Mouse (Mus musculus) myocyte (in vitro differentiated cells): ENCODE measurements around the gene Sh2d4b. TPM values are rescaled to one million over a fixed set of nuclear protein-coding genes. Genes with fewer than 3 reads are reported as not detected.

Source experiments
- H3K27me3 ChIP-seq: one replicate; pipeline ENCODE4 v1.6.1; 2011; ENCODE audit not compliant: control insufficient read depth, insufficient read depth, insufficient read length
- H3K36me3 ChIP-seq: one replicate; pipeline ENCODE4 v1.6.1; 2011; ENCODE audit not compliant: control insufficient read depth, insufficient read depth
- H3K4me2 ChIP-seq: one replicate; pipeline ENCODE4 v1.6.1; 2011; ENCODE audit warnings: low read depth, control low read depth
- H3K4me3 ChIP-seq: one replicate; pipeline ENCODE4 v1.5.1; 2011; ENCODE audit warnings: mild to moderate bottlenecking, control low read depth, moderate library complexity
- H3K79me2 ChIP-seq: one replicate; pipeline ENCODE4 v1.6.1; 2011; ENCODE audit not compliant: control insufficient read depth, insufficient read depth
- H3ac ChIP-seq: one replicate; pipeline ENCODE4 v1.6.1; 2011; ENCODE audit not compliant: control insufficient read depth, insufficient read length
- CEBPB ChIP-seq: IDR thresholded peaks from 2 replicates; pipeline ENCODE4 v1.6.1; 2011; ENCODE audit warnings: mild to moderate bottlenecking, moderate library complexity; ENCODE audit not compliant: poor library complexity, insufficient read depth, severe bottlenecking
- E2F4 ChIP-seq: IDR thresholded peaks from one replicate; pipeline ENCODE4 v1.6.1; 2011; ENCODE audit warnings: mild to moderate bottlenecking, control low read depth, moderate library complexity; ENCODE audit not compliant: insufficient read depth
- MAX ChIP-seq: IDR thresholded peaks from one replicate; pipeline ENCODE4 v1.6.1; 2011; ENCODE audit warnings: low read depth, mild to moderate bottlenecking, control low read depth
- MYOD1 ChIP-seq, 3 experiments: IDR thresholded peaks; one replicate each; pipeline ENCODE4 v1.6.1; 2011; ENCODE audit warnings: control low read depth in 2 of 3, low read depth in 2 of 3, mild to moderate bottlenecking in 2 of 3, moderate library complexity in 1 of 3; ENCODE audit not compliant: insufficient read length in 2 of 3, control insufficient read depth in 1 of 3
- MYOG ChIP-seq, 3 experiments: IDR thresholded peaks; one replicate each; pipeline ENCODE4 v1.6.1; 2011; ENCODE audit warnings: control low read depth in 2 of 3, low read depth in 2 of 3, mild to moderate bottlenecking in 2 of 3; ENCODE audit not compliant: insufficient read length in 2 of 3, control insufficient read depth in 1 of 3, insufficient read depth in 1 of 3
- POLR2A ChIP-seq: IDR thresholded peaks from one replicate; pipeline ENCODE4 v1.6.1; 2011; ENCODE audit warnings: low read depth, mild to moderate bottlenecking, control low read depth, moderate library complexity; ENCODE audit not compliant: insufficient read length
- POLR2AphosphoS2 ChIP-seq: IDR thresholded peaks from one replicate; pipeline ENCODE4 v1.6.1; 2011; ENCODE audit warnings: low read depth, control low read depth; ENCODE audit not compliant: insufficient read length
- REST ChIP-seq: IDR thresholded peaks from one replicate; pipeline ENCODE4 v1.6.1; 2011; ENCODE audit warnings: mild to moderate bottlenecking, control low read depth, moderate library complexity; ENCODE audit not compliant: insufficient read depth, insufficient read length
- SRF ChIP-seq: IDR thresholded peaks from one replicate; pipeline ENCODE4 v1.6.1; 2011; ENCODE audit warnings: low read depth; ENCODE audit not compliant: control insufficient read depth, insufficient read length
- TCF12 ChIP-seq: IDR thresholded peaks from one replicate; pipeline ENCODE4 v1.6.1; 2011; ENCODE audit warnings: mild to moderate bottlenecking, control low read depth; ENCODE audit not compliant: poor library complexity, insufficient read depth, severe bottlenecking
- TCF3 ChIP-seq: IDR thresholded peaks from one replicate; pipeline ENCODE4 v1.6.1; 2011; ENCODE audit warnings: low read depth, control low read depth; ENCODE audit not compliant: insufficient read length
- USF1 ChIP-seq: IDR thresholded peaks from one replicate; pipeline ENCODE4 v1.6.1; 2011; ENCODE audit warnings: low read depth, mild to moderate bottlenecking, control low read depth, moderate library complexity
- polyA plus RNA-seq: library from polyadenylated mRNA; unstranded; fragments of >200 nt; fragmentation: generic; extraction: Trizol; gene quantifications from one replicate; pipeline ENCODE4 v1.2.1, GENCODE M21; 2012; ENCODE audit warnings: missing spikeins

Gene Sh2d4b
- polyA plus RNA-seq, 1 experiment, result 0.23 TPM

GRCm38 (mm10) chr14:40886428-40887202, 6.5 kb downstream of the Sh2d4b start:
- no peak for TF ChIP-seq POLR2AphosphoS2
- no peak for TF ChIP-seq SRF
- TF ChIP-seq E2F4, result no peak
- TF ChIP-seq TCF12, result no peak
- Histone ChIP-seq H3K4me3 (no peak overlapping the region), H3K4me2 (no peak overlapping the region), H3K27me3 (no peaks in the 10 kb centered on the region), H3K79me2 (no peaks in the 10 kb centered on the region), H3K36me3 (no peaks in the 10 kb centered on the region), H3ac (no peak overlapping the region)

- peak overlapping the region; percentile 67 for H3K4me2 ChIP-seq
- TF ChIP-seq MAX (no peak), REST (no peak), POLR2A (no peak), SRF (no peak), TCF3 (no peak), E2F4 (no peak), POLR2AphosphoS2 (no peak), CEBPB (no peak), MYOD1 (IDR thresholded peaks at IDR 0.05; ENCODE audit: control insufficient read depth in 1 of 3, insufficient read length in 2 of 3, low read depth in 2 of 3) (no peak), USF1 (no peak), TCF12 (no peak), MYOG (IDR thresholded peaks at IDR 0.05; ENCODE audit: control insufficient read depth in 1 of 3, insufficient read depth in 1 of 3, insufficient read length in 2 of 3, low read depth in 2 of 3) (no peak)
These were observed 7.3 kb downstream of the Sh2d4b start for GRCm38 (mm10) chr14:40885752-40886151.

DNA sequence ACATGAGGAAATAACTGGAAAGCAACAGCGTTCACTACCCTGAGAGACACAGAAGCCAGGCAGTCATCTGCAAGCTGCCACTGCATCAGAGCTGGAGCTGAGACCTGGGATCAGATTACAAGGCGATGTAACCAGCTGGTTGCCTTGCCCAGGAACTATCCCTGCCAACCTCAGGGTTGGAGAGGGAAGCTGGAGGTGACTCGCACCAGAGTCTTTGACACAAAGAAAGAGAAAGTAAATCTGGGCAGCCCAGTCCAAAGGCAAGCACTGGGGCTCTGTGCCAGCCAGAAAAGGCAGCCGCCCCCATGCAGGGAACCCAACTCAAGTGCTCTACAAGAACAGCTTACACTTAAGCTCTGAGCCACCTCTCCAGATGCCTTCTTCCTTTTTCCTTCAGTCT, 7.8 kb downstream of the Sh2d4b start:
- H3K4me3 ChIP-seq, result no peak overlapping the region
- TF ChIP-seq TCF12 (no peak), SRF (no peak), MYOG (IDR thresholded peaks at IDR 0.05; ENCODE audit: control insufficient read depth in 1 of 3, insufficient read depth in 1 of 3, insufficient read length in 2 of 3, low read depth in 2 of 3) (peak in 1 of 3 experiments; percentile 39), CEBPB (0 out of 2 replicates have a peak, but pooled peaks have one; percentile 8), E2F4 (no peak), MYOD1 (IDR thresholded peaks at IDR 0.05; ENCODE audit: control insufficient read depth in 1 of 3, insufficient read length in 2 of 3, low read depth in 2 of 3) (peak in 1 of 3 experiments; percentile 17)
- H3ac ChIP-seq, result no peak overlapping the region
- no peaks in the 10 kb centered on the region for H3K27me3 ChIP-seq
- peak overlapping the region; percentile 67 for H3K4me2 ChIP-seq
- H3K79me2 ChIP-seq, result no peaks in the 10 kb centered on the region
- H3K36me3 ChIP-seq, result no peaks in the 10 kb centered on the region

More at GRCm38 (mm10) chr14:40885752-40886151, 7.3 kb downstream of the Sh2d4b start:
- Histone ChIP-seq H3ac (no peak overlapping the region), H3K27me3 (no peaks in the 10 kb centered on the region), H3K79me2 (no peaks in the 10 kb centered on the region), H3K36me3 (no peaks in the 10 kb centered on the region), H3K4me3 (no peak overlapping the region)

DNA sequence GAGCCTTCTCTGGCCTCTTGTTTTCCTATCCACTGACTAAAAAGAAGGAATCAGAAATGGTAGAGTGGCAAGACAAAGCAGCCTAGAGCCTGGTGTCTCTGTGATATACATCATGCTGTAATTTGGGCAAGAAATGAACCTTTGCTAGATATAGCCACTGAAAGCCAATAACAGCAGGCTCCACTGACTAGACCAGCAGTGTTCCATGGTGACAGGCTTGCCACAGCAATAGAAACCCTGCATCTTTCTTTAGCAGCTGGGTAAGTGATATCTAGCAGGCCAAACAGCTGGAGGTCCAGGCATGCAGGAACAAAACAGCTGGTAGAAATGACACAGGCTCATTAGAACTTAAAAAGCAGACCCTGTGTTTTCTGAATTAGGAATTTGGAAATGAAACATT, 18.5 kb downstream of the Sh2d4b start:
- TF ChIP-seq POLR2AphosphoS2 (no peak), E2F4 (no peak)
- no peak overlapping the region for H3K4me3 ChIP-seq

GRCm38 (mm10) chr14:40873961-40874360, 19.1 kb downstream of the Sh2d4b start:
- Histone ChIP-seq H3K36me3 (no peaks in the 10 kb centered on the region), H3K27me3 (no peaks in the 10 kb centered on the region), H3K79me2 (no peaks in the 10 kb centered on the region), H3K4me2 (no peak overlapping the region), H3K4me3 (no peak overlapping the region), H3ac (no peak overlapping the region)
- no peak for TF ChIP-seq TCF3
- TF ChIP-seq E2F4, result no peak
- no peak for TF ChIP-seq POLR2A
- TF ChIP-seq POLR2AphosphoS2, result no peak

More for the DNA sequence above, 18.5 kb downstream of the Sh2d4b start:
- H3K4me2 ChIP-seq, result no peak overlapping the region
- no peak overlapping the region for H3ac ChIP-seq
- H3K36me3 ChIP-seq, result no peaks in the 10 kb centered on the region
- no peaks in the 10 kb centered on the region for H3K79me2 ChIP-seq
- no peaks in the 10 kb centered on the region for H3K27me3 ChIP-seq

GRCm38 (mm10) chr14:40870598-40870997, 22.5 kb downstream of the Sh2d4b start:
- Histone ChIP-seq H3K4me2 (no peak overlapping the region), H3K36me3 (no peaks in the 10 kb centered on the region), H3K79me2 (no peaks in the 10 kb centered on the region), H3K27me3 (no peaks in the 10 kb centered on the region), H3ac (no peak overlapping the region), H3K4me3 (no peak overlapping the region)
- TF ChIP-seq POLR2A, result no peak
- TF ChIP-seq MYOD1 (IDR thresholded peaks at IDR 0.05; ENCODE audit: control insufficient read depth in 1 of 3, insufficient read length in 2 of 3, low read depth in 2 of 3), result no peak
- TF ChIP-seq SRF, result no peak
- TF ChIP-seq E2F4, result no peak
- no peak for TF ChIP-seq USF1
- no peak for TF ChIP-seq CEBPB
- no peak for TF ChIP-seq POLR2AphosphoS2
- no peak for TF ChIP-seq TCF12
- TF ChIP-seq MYOG (IDR thresholded peaks at IDR 0.05; ENCODE audit: control insufficient read depth in 1 of 3, insufficient read depth in 1 of 3, insufficient read length in 2 of 3, low read depth in 2 of 3), result no peak
- TF ChIP-seq MAX, result no peak
- no peak for TF ChIP-seq TCF3
